Mouse (Mus musculus): ENCODE data around the gene Lat.
"Not testable (repeated sequence)": the region's sequence is repeated elsewhere in the genome, so short reads cannot be mapped to it uniquely, and the experiment has no call there.

- not testable (repeated sequence) for TF ChIP-seq CTCF (IDR thresholded peaks at IDR 0.05; ENCODE audit: low read depth, low read length); POLR2A (IDR thresholded peaks at IDR 0.05; ENCODE audit: extremely low read depth, insufficient read depth, low read length)
Observed at GRCm38 (mm10) chr7:126402518-126402917, 33.1 kb upstream of the Lat start.
